Mouse (Mus musculus) testis, adult 10 weeks (tissue): ENCODE results near the gene Lrrc74a. TPM values are rescaled to one million over a fixed set of nuclear protein-coding genes. Genes with fewer than 3 reads are reported as not detected.

Experiments used
- polyA plus RNA-seq: library from polyadenylated mRNA; stranded (reverse); fragments of 350-450 nt; fragmentation: Illumina TruSeq; extraction: RNeasy Lipid Tissue Mini Kit (QIAGEN cat#74804); gene quantifications from one replicate; pipeline ENCODE4 v1.2.3, GENCODE M21; 2014; ENCODE audit warnings: low read depth, low replicate concordance

The Lrrc74a gene
- polyA plus RNA-seq, result 118 TPM

DNA sequence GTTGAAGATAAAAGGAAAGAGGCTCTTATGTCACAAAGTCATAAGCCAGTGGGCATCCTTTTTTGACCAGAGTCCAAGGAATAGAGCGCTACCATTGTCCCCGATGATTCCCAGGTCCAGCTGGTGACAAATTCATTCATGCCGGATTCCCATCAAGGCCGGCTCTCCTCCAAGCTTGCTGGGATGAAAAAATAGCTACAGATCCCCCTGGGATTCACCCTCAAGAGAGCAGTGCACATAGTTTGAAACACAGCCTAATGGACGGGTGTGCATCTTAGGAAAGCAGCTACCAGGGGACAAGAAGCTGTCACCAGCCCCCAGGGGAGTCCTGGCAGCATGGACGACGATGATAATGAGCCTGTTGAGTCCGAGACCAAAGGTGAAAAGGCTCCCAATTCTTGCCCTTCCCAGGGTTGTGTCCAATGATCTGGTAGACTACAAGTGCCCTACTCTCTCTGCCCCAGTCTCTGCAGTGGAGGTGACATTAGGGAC, at the start of gene Lrrc74a:
Gene Lrrc74a (plus strand): TSS at position 51 of the 492 bp plus-strand sequence.

DNA sequence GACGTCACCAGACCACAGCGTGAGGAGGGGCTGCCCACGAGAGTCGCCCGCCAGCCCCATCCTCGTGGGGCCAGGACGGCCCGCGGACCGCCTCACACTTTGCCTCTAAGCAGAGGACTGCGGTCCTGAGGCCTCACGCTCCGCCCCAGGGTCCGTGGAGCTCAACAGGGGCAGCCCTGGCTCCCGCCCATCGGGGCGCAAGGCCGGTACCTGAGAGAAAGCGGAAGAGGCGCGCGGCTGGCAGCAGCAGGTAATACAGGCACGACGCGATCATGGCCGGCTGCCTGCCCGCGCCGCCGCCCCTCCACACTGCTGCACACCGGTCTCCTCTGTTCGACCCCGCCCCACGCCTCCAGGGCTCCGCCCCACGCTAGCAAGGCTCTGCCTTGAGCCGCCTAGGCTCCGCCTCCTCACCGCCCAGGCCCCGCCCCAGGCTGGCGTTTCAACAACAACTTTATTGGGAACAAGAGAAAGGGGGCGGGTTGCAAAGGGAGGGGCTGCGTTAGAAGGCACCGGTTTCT, 8.0 kb upstream of the Lrrc74a start, which contains the start of gene Angel1:
Gene Angel1 (minus strand): TSS at position 341 of the 521 bp plus-strand sequence.

Other genes with a start within 250 kb of the Lrrc74a start
- 0.29 TPM for gene Vash1, start 55.7 kb upstream of the Lrrc74a start, polyA plus RNA-seq
- gene Angel1, start 7.9 kb upstream of the Lrrc74a start, polyA plus RNA-seq, result 25.5 TPM
- 2.0 TPM for gene Irf2bpl, start 150.4 kb downstream of the Lrrc74a start, polyA plus RNA-seq
- 26.4 TPM for gene Cipc, start 212.7 kb downstream of the Lrrc74a start, polyA plus RNA-seq